Mouse (Mus musculus) liver, adult (tissue): ENCODE data around the gene Srp54b.
"Not testable (repeated sequence)": the region's sequence is repeated elsewhere in the genome, so short reads cannot be mapped to it uniquely, and the experiment has no call there.

Experiments used
- GATA4 ChIP-seq: IDR thresholded peaks from 2 replicates; pipeline ENCODE4 v1.6.1; 2014; ENCODE audit warnings: mild to moderate bottlenecking, low read length; ENCODE audit not compliant: insufficient replicate concordance

The Srp54b gene

DNA sequence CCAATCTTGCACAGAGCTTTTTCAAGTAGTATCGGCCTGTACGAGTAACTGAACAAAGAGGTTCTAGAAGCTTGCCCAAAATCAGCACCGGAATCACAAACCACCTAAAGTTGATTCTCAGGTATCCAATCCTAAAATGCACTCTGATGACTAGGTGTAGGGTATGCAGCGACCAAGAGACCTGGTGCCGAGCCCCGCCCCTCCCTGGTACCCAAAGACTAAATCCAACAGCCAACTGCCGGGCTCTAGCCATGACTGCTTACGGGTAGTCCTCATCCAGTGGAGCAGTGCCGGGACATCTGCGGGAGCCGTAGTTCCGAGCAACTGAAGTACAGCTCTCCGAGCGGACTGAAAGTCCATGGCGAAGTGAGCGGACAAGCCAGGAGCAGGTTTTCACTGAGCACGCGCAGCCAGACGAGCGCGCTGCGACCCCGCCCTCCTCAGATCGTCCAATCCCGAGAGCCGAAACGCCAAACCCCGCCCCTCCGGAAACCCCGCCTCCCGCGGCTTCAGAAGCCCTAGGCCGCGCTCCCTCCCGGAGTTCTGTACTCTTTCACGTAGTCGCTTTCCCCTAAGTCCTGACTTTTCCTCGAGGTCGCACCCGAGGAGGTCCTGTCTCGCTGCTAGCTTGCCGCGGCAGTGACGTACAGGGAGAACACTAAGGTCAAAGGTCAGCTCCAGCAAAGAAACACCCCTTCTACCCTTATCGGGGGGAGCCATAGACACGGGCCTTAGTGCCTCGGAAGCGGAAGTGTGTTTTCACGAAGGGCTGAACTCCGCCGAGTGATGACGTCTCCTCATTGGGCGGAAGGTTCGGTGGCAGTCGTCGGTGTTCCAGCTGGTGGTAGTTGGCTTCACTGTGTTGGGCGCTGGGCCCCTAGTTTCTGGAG lies at the start of gene Srp54b:
Gene Srp54b (plus strand): TSS at position 546 of the 890 bp plus-strand sequence.
- not testable (repeated sequence) for TF ChIP-seq GATA4

DNA sequence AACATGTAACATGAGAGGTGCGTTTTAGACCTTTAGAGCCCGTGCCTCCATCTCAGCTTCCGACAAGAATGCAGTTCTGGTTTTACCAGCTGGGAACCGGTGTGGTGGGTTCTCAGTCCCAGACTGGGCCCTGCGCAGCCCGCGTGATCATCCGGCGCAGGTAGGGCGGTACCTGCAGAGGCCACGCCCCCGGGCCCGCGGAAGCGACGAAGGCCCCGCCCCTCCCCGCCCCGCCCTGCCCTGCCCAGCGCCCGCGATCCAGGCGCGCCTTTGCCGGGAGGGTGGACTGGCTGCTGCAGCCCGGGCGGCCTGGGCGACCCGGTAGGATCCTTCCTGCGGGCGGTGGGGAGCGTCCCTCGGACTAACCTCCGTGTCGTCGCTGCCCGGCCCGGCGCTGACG lies 30.7 kb upstream of the Srp54b start, which contains the start of gene Fam177a:
Gene Fam177a (plus strand): TSS at position 228 of the 400 bp plus-strand sequence.
- TF ChIP-seq GATA4 = not testable (repeated sequence)

DNA sequence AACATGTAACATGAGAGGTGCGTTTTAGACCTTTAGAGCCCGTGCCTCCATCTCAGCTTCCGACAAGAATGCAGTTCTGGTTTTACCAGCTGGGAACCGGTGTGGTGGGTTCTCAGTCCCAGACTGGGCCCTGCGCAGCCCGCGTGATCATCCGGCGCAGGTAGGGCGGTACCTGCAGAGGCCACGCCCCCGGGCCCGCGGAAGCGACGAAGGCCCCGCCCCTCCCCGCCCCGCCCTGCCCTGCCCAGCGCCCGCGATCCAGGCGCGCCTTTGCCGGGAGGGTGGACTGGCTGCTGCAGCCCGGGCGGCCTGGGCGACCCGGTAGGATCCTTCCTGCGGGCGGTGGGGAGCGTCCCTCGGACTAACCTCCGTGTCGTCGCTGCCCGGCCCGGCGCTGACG lies 44.4 kb downstream of the Srp54b start, which contains the start of gene 1700047I17Rik2:
Gene 1700047I17Rik2 (plus strand): TSS at position 287 of the 400 bp plus-strand sequence.
- not testable (repeated sequence) for TF ChIP-seq GATA4

DNA sequence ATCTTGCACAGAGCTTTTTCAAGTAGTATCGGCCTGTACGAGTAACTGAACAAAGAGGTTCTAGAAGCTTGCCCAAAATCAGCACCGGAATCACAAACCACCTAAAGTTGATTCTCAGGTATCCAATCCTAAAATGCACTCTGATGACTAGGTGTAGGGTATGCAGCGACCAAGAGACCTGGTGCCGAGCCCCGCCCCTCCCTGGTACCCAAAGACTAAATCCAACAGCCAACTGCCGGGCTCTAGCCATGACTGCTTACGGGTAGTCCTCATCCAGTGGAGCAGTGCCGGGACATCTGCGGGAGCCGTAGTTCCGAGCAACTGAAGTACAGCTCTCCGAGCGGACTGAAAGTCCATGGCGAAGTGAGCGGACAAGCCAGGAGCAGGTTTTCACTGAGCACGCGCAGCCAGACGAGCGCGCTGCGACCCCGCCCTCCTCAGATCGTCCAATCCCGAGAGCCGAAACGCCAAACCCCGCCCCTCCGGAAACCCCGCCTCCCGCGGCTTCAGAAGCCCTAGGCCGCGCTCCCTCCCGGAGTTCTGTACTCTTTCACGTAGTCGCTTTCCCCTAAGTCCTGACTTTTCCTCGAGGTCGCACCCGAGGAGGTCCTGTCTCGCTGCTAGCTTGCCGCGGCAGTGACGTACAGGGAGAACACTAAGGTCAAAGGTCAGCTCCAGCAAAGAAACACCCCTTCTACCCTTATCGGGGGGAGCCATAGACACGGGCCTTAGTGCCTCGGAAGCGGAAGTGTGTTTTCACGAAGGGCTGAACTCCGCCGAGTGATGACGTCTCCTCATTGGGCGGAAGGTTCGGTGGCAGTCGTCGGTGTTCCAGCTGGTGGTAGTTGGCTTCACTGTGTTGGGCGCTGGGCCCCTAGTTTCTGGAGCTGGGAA lies 75.0 kb downstream of the Srp54b start, which contains the start of gene Srp54c:
Gene Srp54c (plus strand): TSS at position 543 of the 894 bp plus-strand sequence.
- not testable (repeated sequence) for TF ChIP-seq GATA4
